Mouse (Mus musculus) cortical plate, adult 2 months (tissue): ENCODE results near the gene Tmc7.

Experiments used
- CTCF ChIP-seq: fragments of 200-500 bp; IDR thresholded peaks from 2 replicates; pipeline ENCODE4 v1.5.1; 2011; ENCODE audit warnings: mild to moderate bottlenecking, control low read depth, low read length; ENCODE audit not compliant: insufficient read depth; ENCODE audit errors: extremely low read depth
- POLR2A ChIP-seq: fragments of 200-500 bp; IDR thresholded peaks from 2 replicates; pipeline ENCODE4 v1.6.1; 2011; ENCODE audit warnings: mild to moderate bottlenecking, low read length, control low read depth; ENCODE audit not compliant: insufficient read depth; ENCODE audit errors: extremely low read depth

DNA sequence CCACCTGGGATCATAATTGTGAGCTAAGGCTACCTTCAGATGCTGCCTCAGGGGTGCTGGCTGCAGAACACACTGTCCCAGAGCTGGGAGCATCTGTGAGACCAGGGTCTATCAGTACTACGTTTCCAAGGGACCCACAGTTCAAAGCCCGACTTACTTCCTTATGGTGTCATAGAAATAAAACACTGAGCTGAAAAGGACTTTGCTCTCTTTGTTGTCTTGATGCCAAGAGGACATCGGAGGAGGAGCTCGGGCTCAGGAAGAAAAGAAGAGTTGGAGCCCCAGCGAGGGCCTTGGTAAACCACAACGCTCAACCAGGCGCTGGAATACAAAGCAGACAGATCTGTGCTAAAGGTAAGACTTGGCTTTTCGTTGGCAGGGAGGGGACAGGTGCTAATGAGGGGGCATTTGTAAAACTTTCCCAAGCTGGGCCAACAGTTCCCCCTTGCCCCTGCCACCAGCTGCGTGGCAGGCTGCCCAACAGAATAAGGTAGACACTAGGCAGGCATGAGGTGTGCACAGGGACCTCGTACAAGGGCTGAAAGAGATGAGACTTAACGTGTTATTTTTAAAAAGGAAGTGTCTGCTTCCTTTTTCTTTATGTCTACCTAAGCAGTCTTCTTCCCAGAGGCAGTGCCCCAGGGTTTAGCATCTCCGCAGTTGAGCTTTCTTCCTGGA is 15.6 kb upstream of the Tmc7 start:
- TF ChIP-seq CTCF: no peak
- TF ChIP-seq POLR2A: no peak
